Mouse (Mus musculus) heart, adult 2 months (tissue): ENCODE data around the gene Gm5105.

Experiments used
- CTCF ChIP-seq: fragments of 200-600 bp; IDR thresholded peaks from 2 replicates; pipeline ENCODE4 v1.8.1; 2022; ENCODE audit warnings: antibody characterized with exemption, mild to moderate bottlenecking, moderate library complexity
- EP300 ChIP-seq: fragments of 200-500 bp; IDR thresholded peaks from 2 replicates; pipeline ENCODE4 v1.6.1; 2011; ENCODE audit warnings: low read depth, low read length, control low read depth; ENCODE audit not compliant: insufficient read depth
- POLR2A ChIP-seq: fragments of 200-500 bp; IDR thresholded peaks from 2 replicates; pipeline ENCODE4 v1.6.1; 2011; ENCODE audit warnings: mild to moderate bottlenecking, low read depth, low read length, control low read depth; ENCODE audit not compliant: insufficient read depth

- TF ChIP-seq CTCF (no peak), EP300 (no peak), POLR2A (no peak)
Measured at GRCm38 (mm10) chr3:138096263-138097028, 29.3 kb upstream of the Gm5105 start.
